10 mouse cellular contexts compared by ENCODE assay signal in the genomic region with DNA sequence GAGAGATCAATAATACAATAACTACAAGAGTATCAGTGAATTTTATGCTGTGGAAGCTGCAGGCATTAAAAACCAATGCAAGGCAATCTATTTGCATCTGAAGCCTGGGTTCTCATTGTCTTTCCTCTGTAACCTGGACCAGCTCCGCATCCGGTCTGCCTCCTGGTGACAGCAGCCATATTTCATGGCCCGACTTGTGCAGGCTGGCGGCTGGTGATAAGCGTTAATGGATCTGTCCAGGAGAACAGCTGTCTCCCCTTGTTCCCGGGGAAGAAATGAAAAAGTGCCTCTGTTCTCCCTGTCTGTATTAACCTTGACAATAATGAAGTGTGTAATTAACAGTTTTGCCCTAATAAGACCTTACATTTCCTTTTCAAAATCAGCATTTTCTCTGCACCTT.
DNase-seq lines count a peak whose midpoint lies in the region; ATAC-seq lines count a peak whose summit lies in the region.
"Had no signal": no experiment of that assay in that cellular context is flagged by ENCODE, and none has a peak within 500 bp of the region (broad histone marks: within the 10 kb centered on the region; RNA-seq: fewer than 3 reads in every experiment).

No protein-coding gene starts in this region.

- no peaks in the 10 kb centered on the region for H3K9me3 ChIP-seq in lung, embryonic 15.5 days
- H3K9me3 ChIP-seq in hindbrain, embryonic 15.5 days, result no peaks in the 10 kb centered on the region
- H3K9me3 ChIP-seq in lung, embryonic 16.5 days (ENCODE audit: control insufficient read depth, low read length), result no peaks in the 10 kb centered on the region
- no peaks in the 10 kb centered on the region for H3K9me3 ChIP-seq in neural tube, embryonic 14.5 days (ENCODE audit: control insufficient read depth, low read length)

- H3K9ac ChIP-seq in lung, embryonic 15.5 days, result no peak overlapping the region
- H3K9ac ChIP-seq in hindbrain, embryonic 15.5 days, result no peak overlapping the region
- H3K9ac ChIP-seq in lung, embryonic 16.5 days (ENCODE audit: low read length), result no peak overlapping the region
- no peak overlapping the region for H3K9ac ChIP-seq in neural tube, embryonic 14.5 days (replicated peaks; ENCODE audit: low read depth, low read length)

- no peaks in the 10 kb centered on the region for H3K36me3 ChIP-seq in lung, embryonic 15.5 days
- no peaks in the 10 kb centered on the region for H3K36me3 ChIP-seq in hindbrain, embryonic 15.5 days
- H3K36me3 ChIP-seq in lung, embryonic 16.5 days (ENCODE audit: control insufficient read depth, insufficient read depth, low read length), result no peaks in the 10 kb centered on the region
- H3K36me3 ChIP-seq in neural tube, embryonic 14.5 days (ENCODE audit: control insufficient read depth, insufficient read depth, low read length), result no peaks in the 10 kb centered on the region
- H3K36me3 ChIP-seq: G1E had no signal

- ATAC-seq in lung, embryonic 15.5 days (ENCODE audit: borderline replicate concordance, extremely low read depth, low FRiP score, low TSS enrichment), result no peak
- ATAC-seq in hindbrain, embryonic 15.5 days (ENCODE audit: low FRiP score, low read depth), result peak; percentile 89
- ATAC-seq in lung, embryonic 16.5 days (ENCODE audit: low read depth), result peak; percentile 66; the same call in 1 of the 2 replicates
- peak; percentile 94 for ATAC-seq in neural tube, embryonic 14.5 days (ENCODE audit: low read depth)

- no peak overlapping the region for H3K4me2 ChIP-seq in lung, embryonic 15.5 days
- peak overlapping the region; percentile 5; the same call in 1 of the 2 replicates for H3K4me2 ChIP-seq in hindbrain, embryonic 15.5 days
- H3K4me2 ChIP-seq in lung, embryonic 16.5 days (ENCODE audit: low read depth, low read length), result no peak overlapping the region
- no peak overlapping the region for H3K4me2 ChIP-seq in neural tube, embryonic 14.5 days (ENCODE audit: low read depth, low read length)

- no peaks in the 10 kb centered on the region for H3K27me3 ChIP-seq in lung, embryonic 15.5 days
- H3K27me3 ChIP-seq in hindbrain, embryonic 15.5 days, result no peaks in the 10 kb centered on the region
- H3K27me3 ChIP-seq in lung, embryonic 16.5 days (ENCODE audit: control insufficient read depth, insufficient read depth, low read depth, low read length), result no peaks in the 10 kb centered on the region
- H3K27me3 ChIP-seq in neural tube, embryonic 14.5 days (ENCODE audit: control insufficient read depth, insufficient read depth, low read length), result no peaks in the 10 kb centered on the region

- no peak overlapping the region for H3K4me3 ChIP-seq in lung, embryonic 15.5 days
- no peak overlapping the region for H3K4me3 ChIP-seq in hindbrain, embryonic 15.5 days
- no peak overlapping the region for H3K4me3 ChIP-seq in lung, embryonic 16.5 days (ENCODE audit: low read length)
- no peak overlapping the region for H3K4me3 ChIP-seq in neural tube, embryonic 14.5 days (ENCODE audit: low read depth, low read length)
- H3K4me3 ChIP-seq: myocyte had no signal

- peak overlapping the region; percentile 37; the same call in 1 of the 2 replicates for H3K27ac ChIP-seq in lung, embryonic 15.5 days
- H3K27ac ChIP-seq in hindbrain, embryonic 15.5 days (replicated peaks), result peak overlapping the region; percentile 72
- no peak overlapping the region for H3K27ac ChIP-seq in lung, embryonic 16.5 days (ENCODE audit: low read length)
- peak overlapping the region; percentile 72 for H3K27ac ChIP-seq in neural tube, embryonic 14.5 days (ENCODE audit: low read depth, low read length)

- WGBS in lung, embryonic 15.5 days, result 23% methylated on average over 6 of the region's 6 CpGs
- WGBS in hindbrain, embryonic 15.5 days, result 16% methylated on average over 6 of the region's 6 CpGs
- WGBS in lung, embryonic 16.5 days, result 22% methylated on average over 6 of the region's 6 CpGs
- WGBS in neural tube, embryonic 14.5 days, result 0% methylated on average over 6 of the region's 6 CpGs

- H3K4me1 ChIP-seq in lung, embryonic 15.5 days, result no peaks in the 10 kb centered on the region
- H3K4me1 ChIP-seq in hindbrain, embryonic 15.5 days (replicated peaks), result peaks cover 13% of the 10 kb centered on the region
- no peaks in the 10 kb centered on the region for H3K4me1 ChIP-seq in lung, embryonic 16.5 days (replicated peaks; ENCODE audit: control insufficient read depth, insufficient read depth, low read length)
- H3K4me1 ChIP-seq in neural tube, embryonic 14.5 days (ENCODE audit: control insufficient read depth, insufficient read depth, low read length), result peaks cover 5% of the 10 kb centered on the region

- no peak for DNase-seq in lung, adult 18-20 months
- no peak for DNase-seq in urinary bladder, postnatal 14 days (ENCODE audit: low spot score)
- no peak for DNase-seq in layer of hippocampus, adult 8-10 months (ENCODE audit: low spot score in 2 of 2)
- DNase-seq in adipocyte (ENCODE audit: low spot score), result no peak
